Mouse (Mus musculus): Measurements from ENCODE around the gene Abcg5.

- TF ChIP-seq CTCF (IDR thresholded peaks at IDR 0.05; ENCODE audit: insufficient read depth, low read depth, low read length) (no peak), POLR2A (IDR thresholded peaks at IDR 0.05; ENCODE audit: insufficient read depth, low read depth, low read length) (no peak)
Measured at GRCm38 (mm10) chr17:84689316-84689715, 6.5 kb upstream of the Abcg5 start.
